Mouse (Mus musculus): ENCODE results near the gene Sart3. TPM values are rescaled to one million over a fixed set of nuclear protein-coding genes. Genes with fewer than 3 reads are reported as not detected.
"Not testable (repeated sequence)": the region's sequence is repeated elsewhere in the genome, so short reads cannot be mapped to it uniquely, and the experiment has no call there.

The Sart3 gene
- polyA plus RNA-seq, 1 experiment from 2014 or later = 52.0 TPM

- not testable (repeated sequence) for H3K9ac ChIP-seq (ENCODE audit: low read depth, low read length); H3K36me3 ChIP-seq (ENCODE audit: control insufficient read depth, insufficient read depth, low read length); ATAC-seq (replicated peaks; ENCODE audit: low FRiP score); DNase-seq (ENCODE audit: low spot score); H3K9me3 ChIP-seq (ENCODE audit: control insufficient read depth, low read length); H3K4me2 ChIP-seq; H3K4me3 ChIP-seq (ENCODE audit: low read depth, low read length)
- Histone ChIP-seq H3K27ac (ENCODE audit: low read depth, low read length) (peak overlapping the region; percentile 58), H3K4me1 (replicated peaks; ENCODE audit: control insufficient read depth, insufficient read depth, low read length) (peaks cover 10% of the 10 kb centered on the region; the same call in 1 of the 2 replicates), H3K27me3 (replicated peaks; ENCODE audit: control insufficient read depth, insufficient read depth, low read length) (peaks cover 15% of the 10 kb centered on the region)
- WGBS = 36% methylated on average over 3 of the region's 3 CpGs
These were observed 11.8 kb upstream of the Sart3 start for GRCm38 (mm10) chr5:113784104-113784503.

GRCm38 (mm10) chr5:113783581-113784001 lies 11.3 kb upstream of the Sart3 start:
- H3K4me2 ChIP-seq = no peak overlapping the region; the same call in 1 of the 2 replicates
- H3K9ac ChIP-seq (ENCODE audit: low read depth, low read length) = 0 out of 2 replicates have a peak overlapping the region, but pooled peaks have one; percentile 9
- no peak overlapping the region for H3K4me3 ChIP-seq (ENCODE audit: low read depth, low read length)
- WGBS = 14% methylated on average over 12 of the region's 12 CpGs
- H3K27me3 ChIP-seq (replicated peaks; ENCODE audit: control insufficient read depth, insufficient read depth, low read length) = peaks cover 15% of the 10 kb centered on the region
- DNase-seq (ENCODE audit: low spot score) (peak; percentile 44), ATAC-seq (replicated peaks; ENCODE audit: low FRiP score) (no peak)
- peak overlapping the region; percentile 58 for H3K27ac ChIP-seq (ENCODE audit: low read depth, low read length)
- no peaks in the 10 kb centered on the region for H3K9me3 ChIP-seq (ENCODE audit: control insufficient read depth, low read length)
- H3K36me3 ChIP-seq (ENCODE audit: control insufficient read depth, insufficient read depth, low read length) = no peaks in the 10 kb centered on the region; the same call in 1 of the 2 replicates
- H3K4me1 ChIP-seq (replicated peaks; ENCODE audit: control insufficient read depth, insufficient read depth, low read length) = peaks cover 5% of the 10 kb centered on the region; the same call in 1 of the 2 replicates

GRCm38 (mm10) chr5:113782624-113783023 lies 10.3 kb upstream of the Sart3 start:
- Histone ChIP-seq H3K27me3 (replicated peaks; ENCODE audit: control insufficient read depth, insufficient read depth, low read length) (peaks cover 15% of the 10 kb centered on the region), H3K27ac (ENCODE audit: low read depth, low read length) (no peak overlapping the region), H3K4me2 (no peak overlapping the region), H3K4me1 (replicated peaks; ENCODE audit: control insufficient read depth, insufficient read depth, low read length) (peaks cover 2% of the 10 kb centered on the region; the same call in 1 of the 2 replicates), H3K4me3 (ENCODE audit: low read depth, low read length) (no peak overlapping the region), H3K9ac (ENCODE audit: low read depth, low read length) (no peak overlapping the region), H3K9me3 (ENCODE audit: control insufficient read depth, low read length) (no peaks in the 10 kb centered on the region), H3K36me3 (ENCODE audit: control insufficient read depth, insufficient read depth, low read length) (peaks cover 2% of the 10 kb centered on the region; the same call in 1 of the 2 replicates)
- 74% methylated on average over 7 of the region's 7 CpGs for WGBS
- no peak for ATAC-seq (replicated peaks; ENCODE audit: low FRiP score)
- DNase-seq (ENCODE audit: low spot score) = no peak

GRCm38 (mm10) chr5:113781875-113782274 lies 9.6 kb upstream of the Sart3 start:
- Histone ChIP-seq H3K27me3 (replicated peaks; ENCODE audit: control insufficient read depth, insufficient read depth, low read length) (peaks cover 15% of the 10 kb centered on the region), H3K4me2 (no peak overlapping the region), H3K9me3 (ENCODE audit: control insufficient read depth, low read length) (no peaks in the 10 kb centered on the region), H3K27ac (ENCODE audit: low read depth, low read length) (no peak overlapping the region), H3K9ac (ENCODE audit: low read depth, low read length) (no peak overlapping the region), H3K4me1 (replicated peaks; ENCODE audit: control insufficient read depth, insufficient read depth, low read length) (peaks cover 2% of the 10 kb centered on the region; the same call in 1 of the 2 replicates), H3K4me3 (ENCODE audit: low read depth, low read length) (no peak overlapping the region), H3K36me3 (ENCODE audit: control insufficient read depth, insufficient read depth, low read length) (peaks cover 5% of the 10 kb centered on the region)
- ATAC-seq (replicated peaks; ENCODE audit: low FRiP score) (no peak), DNase-seq (ENCODE audit: low spot score) (no peak)
- WGBS = 74% methylated on average over 7 of the region's 7 CpGs

GRCm38 (mm10) chr5:113781254-113781653 lies 8.9 kb upstream of the Sart3 start:
- no peaks in the 10 kb centered on the region for H3K9me3 ChIP-seq (ENCODE audit: control insufficient read depth, low read length)
- H3K27ac ChIP-seq (ENCODE audit: low read depth, low read length) = no peak overlapping the region
- H3K36me3 ChIP-seq (ENCODE audit: control insufficient read depth, insufficient read depth, low read length) = peaks cover 8% of the 10 kb centered on the region
- peaks cover 15% of the 10 kb centered on the region for H3K27me3 ChIP-seq (replicated peaks; ENCODE audit: control insufficient read depth, insufficient read depth, low read length)
- no peak overlapping the region for H3K4me2 ChIP-seq
- no peak overlapping the region for H3K4me3 ChIP-seq (ENCODE audit: low read depth, low read length)
- H3K4me1 ChIP-seq (replicated peaks; ENCODE audit: control insufficient read depth, insufficient read depth, low read length) = peaks cover 2% of the 10 kb centered on the region; the same call in 1 of the 2 replicates
- H3K9ac ChIP-seq (ENCODE audit: low read depth, low read length) = no peak overlapping the region
- no peak for ATAC-seq (replicated peaks; ENCODE audit: low FRiP score)
- 78% methylated on average over 7 of the region's 7 CpGs for WGBS
- no peak for DNase-seq (ENCODE audit: low spot score)

GRCm38 (mm10) chr5:113780763-113781162 lies 8.5 kb upstream of the Sart3 start:
- WGBS = 85% methylated on average over 5 of the region's 5 CpGs
- Histone ChIP-seq H3K4me3 (ENCODE audit: low read depth, low read length) (no peak overlapping the region), H3K9ac (ENCODE audit: low read depth, low read length) (no peak overlapping the region), H3K36me3 (ENCODE audit: control insufficient read depth, insufficient read depth, low read length) (peaks cover 10% of the 10 kb centered on the region), H3K27ac (ENCODE audit: low read depth, low read length) (no peak overlapping the region), H3K27me3 (replicated peaks; ENCODE audit: control insufficient read depth, insufficient read depth, low read length) (peaks cover 15% of the 10 kb centered on the region), H3K9me3 (ENCODE audit: control insufficient read depth, low read length) (no peaks in the 10 kb centered on the region), H3K4me2 (no peak overlapping the region), H3K4me1 (replicated peaks; ENCODE audit: control insufficient read depth, insufficient read depth, low read length) (peaks cover 2% of the 10 kb centered on the region; the same call in 1 of the 2 replicates)
- DNase-seq (ENCODE audit: low spot score) (no peak), ATAC-seq (replicated peaks; ENCODE audit: low FRiP score) (no peak)

- peaks cover 13% of the 10 kb centered on the region for H3K36me3 ChIP-seq (ENCODE audit: control insufficient read depth, insufficient read depth, low read length)
- peaks cover 15% of the 10 kb centered on the region for H3K27me3 ChIP-seq (replicated peaks; ENCODE audit: control insufficient read depth, insufficient read depth, low read length)
- DNase-seq (ENCODE audit: low spot score) (no peak), ATAC-seq (replicated peaks; ENCODE audit: low FRiP score) (peak; percentile 26; the same call in 1 of the 2 replicates)
- no peak overlapping the region for H3K4me2 ChIP-seq
- no peaks in the 10 kb centered on the region for H3K9me3 ChIP-seq (ENCODE audit: control insufficient read depth, low read length)
- 91% methylated on average over 3 of the region's 3 CpGs for WGBS
- H3K4me3 ChIP-seq (ENCODE audit: low read depth, low read length) = no peak overlapping the region
- H3K4me1 ChIP-seq (replicated peaks; ENCODE audit: control insufficient read depth, insufficient read depth, low read length) = peaks cover 2% of the 10 kb centered on the region; the same call in 1 of the 2 replicates
- H3K27ac ChIP-seq (ENCODE audit: low read depth, low read length) = no peak overlapping the region
- no peak overlapping the region for H3K9ac ChIP-seq (ENCODE audit: low read depth, low read length)
These were observed 7.9 kb upstream of the Sart3 start for GRCm38 (mm10) chr5:113780082-113780752.

- 83% methylated on average over 5 of the region's 5 CpGs for WGBS
- no peak overlapping the region for H3K4me3 ChIP-seq (ENCODE audit: low read depth, low read length)
- H3K4me1 ChIP-seq (replicated peaks; ENCODE audit: control insufficient read depth, insufficient read depth, low read length) = peaks cover 2% of the 10 kb centered on the region; the same call in 1 of the 2 replicates
- H3K9ac ChIP-seq (ENCODE audit: low read depth, low read length) = no peak overlapping the region
- ATAC-seq (replicated peaks; ENCODE audit: low FRiP score) (no peak), DNase-seq (ENCODE audit: low spot score) (no peak)
- no peak overlapping the region for H3K4me2 ChIP-seq
- no peak overlapping the region for H3K27ac ChIP-seq (ENCODE audit: low read depth, low read length)
- H3K27me3 ChIP-seq (replicated peaks; ENCODE audit: control insufficient read depth, insufficient read depth, low read length) = peaks cover 9% of the 10 kb centered on the region
- no peaks in the 10 kb centered on the region for H3K9me3 ChIP-seq (ENCODE audit: control insufficient read depth, low read length)
- H3K36me3 ChIP-seq (ENCODE audit: control insufficient read depth, insufficient read depth, low read length) = peaks cover 13% of the 10 kb centered on the region
These were observed 7.3 kb upstream of the Sart3 start for GRCm38 (mm10) chr5:113779569-113779968.

GRCm38 (mm10) chr5:113777728-113778127 lies 5.4 kb upstream of the Sart3 start:
- peaks cover 13% of the 10 kb centered on the region for H3K36me3 ChIP-seq (ENCODE audit: control insufficient read depth, insufficient read depth, low read length)
- H3K27me3 ChIP-seq (replicated peaks; ENCODE audit: control insufficient read depth, insufficient read depth, low read length); ATAC-seq (replicated peaks; ENCODE audit: low FRiP score); H3K4me1 ChIP-seq (replicated peaks; ENCODE audit: control insufficient read depth, insufficient read depth, low read length); H3K4me2 ChIP-seq; DNase-seq (ENCODE audit: low spot score); H3K9ac ChIP-seq (ENCODE audit: low read depth, low read length); H3K9me3 ChIP-seq (ENCODE audit: control insufficient read depth, low read length); H3K4me3 ChIP-seq (ENCODE audit: low read depth, low read length); H3K27ac ChIP-seq (ENCODE audit: low read depth, low read length): not testable (repeated sequence)
- 88% methylated on average over 8 of the region's 8 CpGs for WGBS

Measured in liver, embryonic 11.5 days (tissue).